Mouse (Mus musculus): ENCODE measurements around the gene Olfr273. TPM values are rescaled to one million over a fixed set of nuclear protein-coding genes. Genes with fewer than 3 reads are reported as not detected.
"Not testable (repeated sequence)": the region's sequence is repeated elsewhere in the genome, so short reads cannot be mapped to it uniquely, and the experiment has no call there.

Gene Olfr273
- total RNA-seq (2021) = not detected
- long read RNA-seq, experiment 1 = 0 reads
- long read RNA-seq, experiment 2 = 0 reads

GRCm38 (mm10) chr4:52859136-52859535 lies at the start of gene Olfr273:
Gene Olfr273 (minus strand): TSS chr4:52859236.
- no peak for DNase-seq (ENCODE audit: low spot score in 2 of 2)

- no peak for DNase-seq (ENCODE audit: low spot score in 2 of 2)
Measured at GRCm38 (mm10) chr4:52864156-52864555, 5.1 kb upstream of the Olfr273 start.

GRCm38 (mm10) chr4:52849672-52850071 lies 9.4 kb downstream of the Olfr273 start:
- no peak for DNase-seq (ENCODE audit: low spot score in 2 of 2)

GRCm38 (mm10) chr4:52849039-52849635 lies 9.9 kb downstream of the Olfr273 start:
- no peak for DNase-seq (ENCODE audit: low spot score in 2 of 2)

GRCm38 (mm10) chr4:52845411-52845810 lies 13.6 kb downstream of the Olfr273 start:
- not testable (repeated sequence) for DNase-seq (ENCODE audit: low spot score in 2 of 2)

GRCm38 (mm10) chr4:52821375-52821774 lies 37.7 kb downstream of the Olfr273 start:
- no peak for DNase-seq (ENCODE audit: low spot score in 2 of 2)

- no peak for DNase-seq (ENCODE audit: low spot score in 2 of 2)
Measured at GRCm38 (mm10) chr4:52814304-52814703, 44.7 kb downstream of the Olfr273 start, which contains the start of gene Olfr275. Gene Olfr275 (plus strand): TSS chr4:52814604.

- DNase-seq (ENCODE audit: low spot score in 2 of 2) = no peak
Measured at GRCm38 (mm10) chr4:52811871-52812270, 47.2 kb downstream of the Olfr273 start.

Other genes starting within 250 kb of the Olfr273 start
- gene Olfr275, start 44.6 kb downstream of the Olfr273 start, total RNA-seq (2021) = not detected
- not detected for gene Olfr272, start 59.9 kb upstream of the Olfr273 start, total RNA-seq (2021)
- not detected for gene Olfr270, start 105.3 kb upstream of the Olfr273 start, total RNA-seq (2021)
- not detected for gene Nipsnap3a, start 130.0 kb upstream of the Olfr273 start, total RNA-seq (2021)
- gene Nipsnap3b, start 152.6 kb upstream of the Olfr273 start, total RNA-seq (2021) = 10 to 100 TPM; 43.3 to 45.0 TPM